Mouse (Mus musculus): ENCODE data around the gene Ttc39b. TPM values are rescaled to one million over a fixed set of nuclear protein-coding genes. Genes with fewer than 3 reads are reported as not detected.

Gene Ttc39b
- total RNA-seq, 2 experiments from 2014 or later, result 59.7 to 62.8 TPM

DNA sequence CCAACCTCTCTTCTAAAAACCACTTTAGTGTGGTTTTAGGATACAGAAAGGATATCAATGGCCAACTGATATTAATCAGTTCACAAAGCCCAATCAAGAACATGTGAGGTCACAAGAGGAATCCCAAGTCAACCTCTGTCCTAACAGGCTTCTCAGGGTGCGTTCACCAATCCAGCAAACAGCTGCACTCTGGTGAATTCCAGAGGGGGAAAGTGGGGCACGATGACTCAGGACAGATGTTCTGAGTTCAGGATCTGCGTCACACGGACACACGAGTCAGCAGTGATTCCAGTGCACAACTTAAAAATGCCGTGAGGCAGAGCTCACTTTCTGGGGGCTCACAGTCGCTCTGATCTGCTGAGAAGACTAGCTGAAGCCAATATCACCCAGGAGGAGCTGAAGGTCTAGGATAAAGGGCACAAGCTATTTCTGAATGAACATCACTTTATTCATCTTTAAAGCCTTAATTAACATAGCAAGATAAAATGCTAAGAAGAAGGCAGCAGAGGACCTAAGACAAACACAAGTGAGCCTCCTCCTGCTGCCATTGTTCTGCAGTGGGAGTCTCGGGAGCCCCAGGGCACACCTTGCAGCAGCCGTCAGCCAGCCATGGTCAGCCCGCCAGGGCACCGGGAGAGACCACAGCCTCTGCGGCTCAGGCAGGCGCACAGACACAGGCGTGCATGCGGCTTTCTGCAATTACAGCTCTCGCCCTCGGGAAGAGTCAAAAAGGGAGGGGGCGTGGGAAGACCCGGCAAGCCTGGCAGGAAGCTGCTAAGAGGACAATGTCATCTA lies 39.9 kb downstream of the Ttc39b start:
- DNase-seq (ENCODE audit: low spot score in 2 of 2), result peak; percentile 41 to 62
- intact Hi-C loops (cut with DNase I), result no loop called here

- no peak for DNase-seq (ENCODE audit: low spot score in 2 of 2)
- intact Hi-C loops (cut with DNase I), result no loop called here
Observed at GRCm38 (mm10) chr4:83282424-83282823, 41.6 kb downstream of the Ttc39b start.

- peak; percentile 47 to 55 for DNase-seq (ENCODE audit: low spot score in 2 of 2)
- intact Hi-C loops (cut with DNase I), result no loop called here
Observed at GRCm38 (mm10) chr4:83279236-83279635, 44.8 kb downstream of the Ttc39b start.

DNA sequence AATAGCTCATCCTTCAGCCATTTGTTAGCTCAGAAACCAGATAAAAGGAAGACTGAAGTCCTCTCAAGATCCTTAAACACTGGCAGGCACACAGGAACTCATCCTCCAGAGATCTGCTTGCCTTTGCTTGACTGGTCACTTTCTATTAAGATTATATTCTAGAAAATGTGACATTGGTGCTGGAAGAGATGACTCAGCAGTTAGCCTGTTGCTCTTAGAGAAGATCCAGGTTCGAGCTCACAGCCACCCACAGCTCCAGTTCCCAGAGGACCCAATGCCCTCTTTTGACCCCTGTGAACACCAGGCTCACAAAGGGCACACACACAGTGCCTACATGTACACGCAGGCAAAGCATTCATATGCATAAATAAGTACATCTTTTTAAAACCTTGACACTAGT lies 49.8 kb downstream of the Ttc39b start:
- no peak for DNase-seq (ENCODE audit: low spot score in 2 of 2)
- intact Hi-C loops (cut with DNase I), result no loop called here

DNA sequence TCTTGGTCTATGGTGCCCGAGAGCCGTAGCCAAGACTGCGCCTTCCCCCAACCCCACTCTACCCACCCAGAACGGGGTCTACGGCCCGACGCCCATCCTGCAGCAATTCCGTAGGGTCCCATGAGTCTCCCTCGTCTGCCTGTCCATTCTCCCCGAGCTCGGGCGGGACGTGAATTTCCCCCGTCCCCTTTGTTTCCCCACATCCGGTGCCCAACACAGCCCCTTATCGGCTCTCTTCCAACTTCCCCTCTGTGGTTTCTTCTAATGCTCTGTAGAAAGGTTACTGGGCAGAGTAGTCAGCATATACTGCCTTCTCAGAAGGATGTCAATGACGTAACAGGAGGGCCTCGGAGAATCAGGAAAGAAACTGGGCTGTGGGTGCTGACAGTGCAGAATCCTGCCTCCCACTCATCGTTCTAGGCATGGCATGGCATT lies 50.4 kb downstream of the Ttc39b start:
- intact Hi-C loops (cut with DNase I), result no loop called here
- peak in 1 of 2 experiments; percentile 19 for DNase-seq (ENCODE audit: low spot score in 2 of 2)

GRCm38 (mm10) chr4:83272917-83273615 lies 51.0 kb downstream of the Ttc39b start:
- intact Hi-C loops (cut with DNase I), result no loop called here
- DNase-seq (ENCODE audit: low spot score in 2 of 2), result no peak

DNA sequence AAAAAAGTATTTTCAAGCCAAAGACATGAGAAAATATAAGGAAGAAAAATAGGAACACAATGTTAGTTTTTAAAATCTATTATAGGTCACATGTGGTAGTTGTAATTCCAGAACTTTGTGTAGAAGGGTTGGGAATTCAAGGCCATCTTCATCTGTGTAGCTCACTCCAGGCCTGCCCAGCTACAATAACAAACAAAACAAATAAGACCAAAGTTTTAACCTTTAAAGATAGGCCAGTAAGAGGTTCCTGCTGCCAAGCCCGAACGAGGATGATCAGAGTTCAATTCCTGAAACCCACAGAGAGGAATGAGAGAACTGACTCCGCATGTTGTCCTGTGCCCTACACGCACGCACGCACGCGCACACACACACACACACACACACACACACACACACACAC lies 53.6 kb downstream of the Ttc39b start:
- intact Hi-C loops (cut with DNase I), result no loop called here
- no peak for DNase-seq (ENCODE audit: low spot score in 2 of 2)

DNA sequence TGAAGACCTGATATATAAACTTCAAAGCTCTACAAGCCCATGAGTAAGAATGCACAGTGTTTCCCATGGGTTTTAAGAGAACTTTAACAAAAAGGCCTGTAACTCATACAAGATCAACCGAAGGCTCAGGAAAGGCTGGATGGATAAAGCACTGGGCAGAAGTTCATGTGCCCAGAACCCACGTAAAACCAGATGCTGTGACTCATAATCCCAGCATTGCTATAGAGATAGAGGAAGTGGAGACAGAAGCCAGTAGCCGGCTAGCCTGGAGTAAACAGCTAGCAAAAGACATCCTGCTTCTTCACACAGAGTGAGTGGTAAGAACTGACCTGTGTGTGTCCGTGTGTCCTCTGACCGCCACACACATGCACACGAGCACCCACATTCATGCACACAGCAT lies 54.4 kb downstream of the Ttc39b start:
- DNase-seq (ENCODE audit: low spot score in 2 of 2), result no peak
- intact Hi-C loops (cut with DNase I), result loop anchor here (10.0 kb wide), 1 partner anchor 305 kb away; no protein-coding TSS in a partner anchor

- DNase-seq (ENCODE audit: low spot score in 2 of 2), result no peak
- intact Hi-C loops (cut with DNase I), result loop anchor here (10.0 kb wide), 1 partner anchor 309 kb away; no protein-coding TSS in a partner anchor
Observed at GRCm38 (mm10) chr4:83265926-83266692, 57.9 kb downstream of the Ttc39b start.

- intact Hi-C loops (cut with DNase I), result loop anchor here (10.0 kb wide), 1 partner anchor 310 kb away; no protein-coding TSS in a partner anchor
- DNase-seq (ENCODE audit: low spot score in 2 of 2), result no peak
Observed at GRCm38 (mm10) chr4:83264832-83265231, 59.2 kb downstream of the Ttc39b start.

GRCm38 (mm10) chr4:83261998-83262397 lies 62.1 kb downstream of the Ttc39b start:
- DNase-seq (ENCODE audit: low spot score in 2 of 2), result no peak
- intact Hi-C loops (cut with DNase I), result loop anchor here (2.0 to 10.0 kb wide), 2 partner anchors 147 to 313 kb away; no protein-coding TSS in a partner anchor

DNA sequence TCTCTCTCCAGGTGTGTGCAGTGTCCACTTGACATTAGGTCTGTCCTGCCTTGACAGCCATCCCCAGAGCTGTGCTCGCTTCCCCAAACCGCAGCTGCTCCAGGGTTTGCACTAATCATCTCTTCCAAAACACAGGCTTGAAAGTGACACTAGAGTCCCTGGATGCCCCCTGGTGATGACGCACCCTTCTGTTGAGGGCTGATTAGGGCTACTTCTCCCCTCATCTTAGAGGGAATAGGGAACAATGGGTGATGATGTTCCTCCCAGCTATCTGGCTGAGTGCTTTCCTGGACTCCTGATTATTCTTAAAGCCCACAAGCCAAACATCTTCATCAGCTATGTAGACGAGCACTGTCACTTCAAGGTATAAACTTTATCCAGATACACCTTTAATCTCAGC lies 64.4 kb downstream of the Ttc39b start:
- intact Hi-C loops (cut with DNase I), result loop anchor here (10.0 kb wide), 1 partner anchor 315 kb away; no protein-coding TSS in a partner anchor
- DNase-seq (ENCODE audit: low spot score in 2 of 2), result no peak

DNA sequence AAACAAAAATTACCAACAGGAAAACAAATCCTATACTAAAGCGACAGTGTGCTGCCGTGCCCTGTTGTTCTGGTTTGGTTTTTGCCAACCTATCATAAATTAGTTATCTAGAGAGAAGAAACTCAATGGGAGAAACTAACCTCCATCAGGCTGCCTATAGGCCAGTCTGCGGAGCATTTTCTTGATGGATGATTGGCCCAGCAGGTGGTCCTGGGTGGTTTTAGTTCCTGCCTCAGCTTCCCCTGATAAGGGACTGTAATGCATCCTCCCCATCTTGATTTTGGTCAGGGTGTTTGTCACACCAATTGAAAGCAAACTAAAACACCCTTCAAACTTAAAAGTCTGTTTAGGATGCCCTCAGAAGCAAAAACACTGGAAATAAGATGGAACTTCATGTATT lies 65.8 kb downstream of the Ttc39b start:
- DNase-seq (ENCODE audit: low spot score in 2 of 2), result no peak
- intact Hi-C loops (cut with DNase I), result no loop called here

GRCm38 (mm10) chr4:83257279-83258260 lies 66.5 kb downstream of the Ttc39b start:
- intact Hi-C loops (cut with DNase I), result no loop called here
- no peak for DNase-seq (ENCODE audit: low spot score in 2 of 2)

DNA sequence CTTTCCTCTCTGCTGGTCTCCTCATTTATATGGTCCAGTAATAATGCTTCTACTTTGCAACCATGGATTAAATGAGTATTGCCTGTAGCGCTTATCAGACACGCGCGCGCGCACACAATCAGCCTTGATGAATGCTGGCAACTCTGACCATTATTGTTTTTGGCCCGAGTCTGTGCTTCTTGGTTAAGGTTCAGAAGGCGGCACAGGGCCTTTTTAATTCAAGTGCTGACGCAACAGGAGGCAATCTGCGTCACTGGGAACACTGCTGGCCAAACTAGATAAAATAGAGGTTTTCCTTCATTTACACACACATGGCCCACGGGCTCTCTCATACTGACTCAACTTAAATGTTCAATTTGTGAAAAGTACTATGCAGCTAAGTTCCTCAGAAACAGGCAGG lies 67.3 kb downstream of the Ttc39b start:
- DNase-seq (ENCODE audit: low spot score in 2 of 2), result no peak
- intact Hi-C loops (cut with DNase I), result no loop called here

- DNase-seq (ENCODE audit: low spot score in 2 of 2), result no peak
- intact Hi-C loops (cut with DNase I), result no loop called here
Observed at GRCm38 (mm10) chr4:83254941-83255340, 69.1 kb downstream of the Ttc39b start.

- intact Hi-C loops (cut with DNase I), result no loop called here
- DNase-seq (ENCODE audit: low spot score in 2 of 2), result no peak
Observed at GRCm38 (mm10) chr4:83253679-83254078, 70.4 kb downstream of the Ttc39b start.

GRCm38 (mm10) chr4:83243706-83244105 lies 80.3 kb downstream of the Ttc39b start:
- intact Hi-C loops (cut with DNase I), result no loop called here
- no peak for DNase-seq (ENCODE audit: low spot score in 2 of 2)

GRCm38 (mm10) chr4:83241630-83242029 lies 82.4 kb downstream of the Ttc39b start:
- intact Hi-C loops (cut with DNase I), result no loop called here
- DNase-seq (ENCODE audit: low spot score in 2 of 2), result no peak

Data from left cerebral cortex, postnatal 36 days (tissue).